Mouse (Mus musculus) C2C12 (cell line): ENCODE measurements at regions not wholly inside any gene's neighbourhood (a gene's known extent, or its start where the extent isn't known, plus 50 kb on each side); places are given as distances from the start of the nearest gene placed in this dataset.
"Not testable (repeated sequence)": the region's sequence is repeated elsewhere in the genome, so short reads cannot be mapped to it uniquely, and the experiment has no call there.

Source experiments
- H3K27me3 ChIP-seq: one replicate; pipeline ENCODE4 v1.6.1; 2011; ENCODE audit not compliant: control insufficient read depth, insufficient read depth, insufficient read length
- H3K36me3 ChIP-seq: one replicate; pipeline ENCODE4 v1.6.1; 2011; ENCODE audit not compliant: control insufficient read depth, insufficient read depth
- H3K4me3 ChIP-seq: one replicate; pipeline ENCODE4 v1.5.1; 2011; ENCODE audit warnings: mild to moderate bottlenecking, control low read depth; ENCODE audit not compliant: poor library complexity, insufficient read depth, severe bottlenecking
- H3K79me2 ChIP-seq: one replicate; pipeline ENCODE4 v1.6.1; 2011; ENCODE audit not compliant: control insufficient read depth, insufficient read depth
- H3K79me3 ChIP-seq: one replicate; pipeline ENCODE4 v1.6.1; 2011; ENCODE audit warnings: low read depth, control low read depth
- H3ac ChIP-seq: one replicate; pipeline ENCODE3; 2011; ENCODE audit warnings: low read depth; ENCODE audit not compliant: control insufficient read depth, insufficient read length
- CEBPB ChIP-seq: IDR thresholded peaks from one replicate; pipeline ENCODE4 v1.6.1; 2011; ENCODE audit warnings: low read depth, mild to moderate bottlenecking, control low read depth, moderate library complexity
- CTCF ChIP-seq: IDR thresholded peaks from one replicate; pipeline ENCODE4 v1.5.1; 2011; ENCODE audit not compliant: control insufficient read depth, insufficient read depth, insufficient read length
- FOSL1 ChIP-seq: IDR thresholded peaks from one replicate; pipeline ENCODE4 v1.8.0; 2011; ENCODE audit warnings: mild to moderate bottlenecking, low read length; ENCODE audit not compliant: poor library complexity, insufficient read depth, severe bottlenecking
- MAX ChIP-seq: IDR thresholded peaks from one replicate; pipeline ENCODE4 v1.6.1; 2011; ENCODE audit warnings: mild to moderate bottlenecking, control low read depth
- MYOD1 ChIP-seq: IDR thresholded peaks from one replicate; pipeline ENCODE4 v1.6.1; 2011; ENCODE audit warnings: low read depth; ENCODE audit not compliant: control insufficient read depth, insufficient read length
- MYOG ChIP-seq: IDR thresholded peaks from one replicate; pipeline ENCODE4 v1.6.1; 2011; ENCODE audit not compliant: control insufficient read depth, insufficient read length; ENCODE audit errors: extremely low read depth
- USF1 ChIP-seq: IDR thresholded peaks from one replicate; pipeline ENCODE4 v1.6.1; 2011; ENCODE audit warnings: low read depth, mild to moderate bottlenecking, control low read depth, moderate library complexity

- Histone ChIP-seq H3K27me3 (no peaks in the 10 kb centered on the region), H3K36me3 (no peaks in the 10 kb centered on the region), H3K4me3 (no peak overlapping the region), H3K79me3 (no peaks in the 10 kb centered on the region), H3ac (no peak overlapping the region), H3K79me2 (no peaks in the 10 kb centered on the region)
- TF ChIP-seq MYOD1, result no peak
- peak; percentile 11 for TF ChIP-seq CEBPB
Observed at GRCm38 (mm10) chr16:15185714-15186113, 131.5 kb upstream of the Gm21897 start.

GRCm38 (mm10) chr16:15194926-15195711, 122.1 kb upstream of the Gm21897 start:
- TF ChIP-seq MAX, result no peak
- TF ChIP-seq USF1, result no peak
- no peaks in the 10 kb centered on the region for H3K27me3 ChIP-seq
- no peaks in the 10 kb centered on the region for H3K79me3 ChIP-seq
- no peaks in the 10 kb centered on the region for H3K79me2 ChIP-seq
- H3K4me3 ChIP-seq, result no peak overlapping the region
- no peaks in the 10 kb centered on the region for H3K36me3 ChIP-seq
- no peak overlapping the region for H3ac ChIP-seq

GRCm38 (mm10) chr16:15195931-15196330, 121.3 kb upstream of the Gm21897 start:
- H3K79me3 ChIP-seq, H3K36me3 ChIP-seq, H3ac ChIP-seq, H3K27me3 ChIP-seq, H3K79me2 ChIP-seq, H3K4me3 ChIP-seq: not testable (repeated sequence)

GRCm38 (mm10) chr16:15196855-15197254, 120.4 kb upstream of the Gm21897 start:
- Histone ChIP-seq H3K79me2 (no peaks in the 10 kb centered on the region), H3K27me3 (no peaks in the 10 kb centered on the region), H3K79me3 (no peaks in the 10 kb centered on the region), H3ac (no peak overlapping the region), H3K4me3 (no peak overlapping the region), H3K36me3 (no peaks in the 10 kb centered on the region)
- TF ChIP-seq CTCF, result no peak
- no peak for TF ChIP-seq FOSL1
- TF ChIP-seq MAX, result no peak
- no peak for TF ChIP-seq MYOG
- no peak for TF ChIP-seq CEBPB
- no peak for TF ChIP-seq MYOD1
- TF ChIP-seq USF1, result no peak

- Histone ChIP-seq H3K36me3 (no peaks in the 10 kb centered on the region), H3K4me3 (no peak overlapping the region), H3K27me3 (no peaks in the 10 kb centered on the region), H3K79me2 (no peaks in the 10 kb centered on the region), H3ac (no peak overlapping the region), H3K79me3 (no peaks in the 10 kb centered on the region)
- TF ChIP-seq CEBPB (no peak), MAX (no peak), USF1 (no peak), CTCF (no peak), FOSL1 (no peak), MYOD1 (no peak), MYOG (no peak)
Observed at GRCm38 (mm10) chr16:15215921-15216320, 101.3 kb upstream of the Gm21897 start.

- Histone ChIP-seq H3ac (no peak overlapping the region), H3K79me3 (no peaks in the 10 kb centered on the region), H3K4me3 (no peak overlapping the region), H3K36me3 (no peaks in the 10 kb centered on the region), H3K27me3 (no peaks in the 10 kb centered on the region), H3K79me2 (no peaks in the 10 kb centered on the region)
- TF ChIP-seq MYOG (no peak), USF1 (no peak)
Observed at GRCm38 (mm10) chr16:15220961-15221547, 96.2 kb upstream of the Gm21897 start.

GRCm38 (mm10) chr16:15237836-15238235, 79.4 kb upstream of the Gm21897 start:
- Histone ChIP-seq H3K27me3 (no peaks in the 10 kb centered on the region), H3ac (no peak overlapping the region), H3K79me2 (no peaks in the 10 kb centered on the region), H3K4me3 (no peak overlapping the region), H3K36me3 (no peaks in the 10 kb centered on the region), H3K79me3 (no peaks in the 10 kb centered on the region)
- TF ChIP-seq CEBPB, result no peak
- TF ChIP-seq MYOG, result no peak
- no peak for TF ChIP-seq FOSL1
- no peak for TF ChIP-seq MAX
- TF ChIP-seq MYOD1, result no peak
- TF ChIP-seq CTCF, result no peak
